Mouse (Mus musculus): ENCODE data around the gene Arg2.

DNA sequence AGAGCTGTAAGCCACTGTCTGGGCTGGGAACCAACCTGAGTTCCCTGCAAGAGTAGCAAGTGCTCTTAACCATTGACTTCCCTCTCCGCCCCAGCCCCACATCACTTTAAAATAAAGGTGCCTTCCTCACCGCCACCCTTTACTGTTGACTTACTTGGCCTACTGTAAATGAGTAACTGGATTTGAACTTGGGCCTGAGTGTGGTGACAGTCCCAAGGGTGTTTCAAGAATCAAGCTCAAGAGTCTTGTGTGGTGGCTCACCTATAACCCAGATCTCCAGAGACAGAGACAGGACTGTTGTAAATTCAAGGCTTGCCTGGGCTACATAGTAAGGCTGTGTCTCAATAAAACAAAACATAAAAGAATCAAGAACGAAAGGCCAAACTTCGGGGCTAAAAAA, 11.6 kb upstream of the Arg2 start:
- TF ChIP-seq POLR2A (IDR thresholded peaks at IDR 0.05; ENCODE audit: borderline replicate concordance, extremely low read depth, insufficient read depth, insufficient read length, poor library complexity, severe bottlenecking) (no peak), CTCF (IDR thresholded peaks at IDR 0.05; ENCODE audit: borderline replicate concordance, extremely low read depth, insufficient read depth, insufficient read length) (no peak)

Data from brain, embryonic 14.5 days (tissue).